Mouse (Mus musculus): ENCODE results near the gene Tmem106b. TPM values are rescaled to one million over a fixed set of nuclear protein-coding genes. Genes with fewer than 3 reads are reported as not detected.

Gene Tmem106b
- 194 TPM for polyA plus RNA-seq (2014; fragmentation: Illumina TruSeq; extraction: RNeasy Lipid Tissue Mini Kit (QIAGEN cat#74804); ENCODE audit: low read depth, low replicate concordance)

GRCm38 (mm10) chr6:13069302-13070146 lies at the start of gene Tmem106b:
Gene Tmem106b, plus strand, starts transcription at chr6:13069759.

Other genes with a start within 250 kb of the Tmem106b start
- not detected for gene Vwde, start 155.2 kb downstream of the Tmem106b start, polyA plus RNA-seq (2014; fragmentation: Illumina TruSeq; extraction: RNeasy Lipid Tissue Mini Kit (QIAGEN cat#74804); ENCODE audit: low read depth, low replicate concordance)

Data from sigmoid colon, adult 10 weeks (tissue).